Mouse (Mus musculus): ENCODE results near the gene Prss8.

GRCm38 (mm10) chr7:127895442-127895841 is 34.5 kb downstream of the Prss8 start, which contains the start of the genes Gm21974 and Vkorc1:
- TF ChIP-seq E2F4 (IDR thresholded peaks at IDR 0.05; ENCODE audit: borderline replicate concordance, low read depth, low read length) (no peak), JUND (IDR thresholded peaks at IDR 0.05; ENCODE audit: low read depth, low read length) (no peak), ELF1 (IDR thresholded peaks at IDR 0.05; ENCODE audit: low read depth, low read length) (peak; percentile 87), MEF2A (IDR thresholded peaks at IDR 0.05; ENCODE audit: extremely low read depth, insufficient replicate concordance, low read depth, low read length, poor library complexity, severe bottlenecking) (no peak), MAFK (IDR thresholded peaks at IDR 0.05; ENCODE audit: borderline replicate concordance, low read depth, low read length) (no peak)
